Mouse (Mus musculus): ENCODE data around the gene Man1c1. TPM values are rescaled to one million over a fixed set of nuclear protein-coding genes. Genes with fewer than 3 reads are reported as not detected.

Gene Man1c1
- total and polyA plus RNA-seq, 3 experiments, result 13.3 to 28.2 (median 17.0) TPM

GRCm38 (mm10) chr4:134548169-134548938 is 155.7 kb downstream of the Man1c1 start:
- no peak for DNase-seq

GRCm38 (mm10) chr4:134546814-134547705 is 157.0 kb downstream of the Man1c1 start:
- peak; percentile 60 for DNase-seq

GRCm38 (mm10) chr4:134543261-134543660 is 160.8 kb downstream of the Man1c1 start:
- DNase-seq, result peak; percentile 93

- DNase-seq, result no peak
These were observed 161.4 kb downstream of the Man1c1 start for GRCm38 (mm10) chr4:134542726-134543125.

- no peak for DNase-seq
These were observed 165.0 kb downstream of the Man1c1 start for GRCm38 (mm10) chr4:134538997-134539580.

- DNase-seq, result peak; percentile 75
These were observed 168.3 kb downstream of the Man1c1 start for GRCm38 (mm10) chr4:134535787-134536151.

- DNase-seq, result peak; percentile 99
These were observed 168.9 kb downstream of the Man1c1 start, which contains the start of gene Mtfr1l for GRCm38 (mm10) chr4:134534932-134535786. Mtfr1l (minus strand) TSS chr4:134535387.

- peak; percentile 88 for DNase-seq
These were observed 169.8 kb downstream of the Man1c1 start for GRCm38 (mm10) chr4:134534124-134534886.

GRCm38 (mm10) chr4:134533421-134533820 is 170.7 kb downstream of the Man1c1 start:
- DNase-seq, result no peak

- no peak for DNase-seq
These were observed 171.2 kb downstream of the Man1c1 start for GRCm38 (mm10) chr4:134532928-134533327.

- DNase-seq, result no peak
These were observed 177.9 kb downstream of the Man1c1 start for GRCm38 (mm10) chr4:134526220-134526619.

GRCm38 (mm10) chr4:134525806-134526205 is 178.3 kb downstream of the Man1c1 start:
- DNase-seq, result no peak

- DNase-seq, result peak; percentile 73
These were observed 180.6 kb downstream of the Man1c1 start for GRCm38 (mm10) chr4:134523447-134523846.

- no peak for DNase-seq
These were observed 184.8 kb downstream of the Man1c1 start for GRCm38 (mm10) chr4:134519281-134519680.

- no peak for DNase-seq
These were observed 185.5 kb downstream of the Man1c1 start for GRCm38 (mm10) chr4:134518541-134518940.

- no peak for DNase-seq
These were observed 186.4 kb downstream of the Man1c1 start for GRCm38 (mm10) chr4:134517719-134518118.

- peak; percentile 81 for DNase-seq
These were observed 187.1 kb downstream of the Man1c1 start for GRCm38 (mm10) chr4:134516981-134517380.

- DNase-seq, result peak; percentile 43
These were observed 188.5 kb downstream of the Man1c1 start for GRCm38 (mm10) chr4:134515614-134516013.

- DNase-seq, result peak; percentile 64
These were observed 189.7 kb downstream of the Man1c1 start for GRCm38 (mm10) chr4:134514309-134514930.

- peak; percentile 86 for DNase-seq
These were observed 191.3 kb downstream of the Man1c1 start for GRCm38 (mm10) chr4:134512798-134513197.

Data from adrenal gland, adult 2 months (tissue).